Comparison of ENCODE assay signal across 8 mouse cellular contexts in genomic region chr14:19041984-19042760, GRCm38 (mm10).
A peak's percentile ranks its signal among the peaks of the same experiment; 100 is the strongest.
DNase-seq lines count a peak whose midpoint lies in the region; ATAC-seq lines count a peak whose summit lies in the region.

No protein-coding gene starts in this region.

- peak overlapping the region; percentile 79 for H3K4me2 ChIP-seq in forebrain, embryonic 13.5 days

- DNase-seq in WW6 (ENCODE audit: low read depth, low spot score) = peak; percentile 33
- peak; percentile 6 for DNase-seq in c-Kit-positive CD71-positive TER-119-positive erythroid progenitor cells, embryonic 14.5 days (ENCODE audit: low spot score)
- peak; percentile 72 for DNase-seq in hindbrain, embryonic 10.5 days (ENCODE audit: low spot score)
- DNase-seq in layer of hippocampus, postnatal 36 days = peak; percentile 35 to 41
- DNase-seq in lung, postnatal 14 days = peak; percentile 47
- DNase-seq in right cerebral cortex, adult 2 months (ENCODE audit: low spot score in 2 of 2) = peak; percentile 60 to 61

- H3K4me1 ChIP-seq in forebrain, embryonic 13.5 days = peaks cover 6% of the 10 kb centered on the region; the same call in 1 of the 2 replicates
- peaks cover 10% of the 10 kb centered on the region; the same call in 1 of the 2 replicates for H3K4me1 ChIP-seq in hindbrain, embryonic 10.5 days (replicated peaks)

- peak overlapping the region; percentile 49 for H3K4me3 ChIP-seq in forebrain, embryonic 13.5 days
- H3K4me3 ChIP-seq in hindbrain, embryonic 10.5 days = peak overlapping the region; percentile 58

- H3K27ac ChIP-seq in forebrain, embryonic 13.5 days = no peak overlapping the region
- no peak overlapping the region for H3K27ac ChIP-seq in hindbrain, embryonic 10.5 days

- peak overlapping the region; percentile 54 for H3K9ac ChIP-seq in forebrain, embryonic 13.5 days

- no peaks in the 10 kb centered on the region for H3K36me3 ChIP-seq in forebrain, embryonic 13.5 days (ENCODE audit: poor library complexity, severe bottlenecking)
- no peaks in the 10 kb centered on the region for H3K36me3 ChIP-seq in hindbrain, embryonic 10.5 days

- H3K9me3 ChIP-seq in forebrain, embryonic 13.5 days (replicated peaks) = no peaks in the 10 kb centered on the region
- H3K9me3 ChIP-seq in hindbrain, embryonic 10.5 days = peaks cover 6% of the 10 kb centered on the region; the same call in 1 of the 2 replicates

- H3K27me3 ChIP-seq in forebrain, embryonic 13.5 days = no peaks in the 10 kb centered on the region
- no peaks in the 10 kb centered on the region for H3K27me3 ChIP-seq in hindbrain, embryonic 10.5 days (ENCODE audit: insufficient read depth, poor library complexity, severe bottlenecking)

- peak; percentile 94 for ATAC-seq in forebrain, embryonic 13.5 days
- ATAC-seq in erythroblast, adult 5-6 weeks (replicated peaks; ENCODE audit: low FRiP score, poor library complexity, severe bottlenecking) = no peak

- WGBS in forebrain, embryonic 13.5 days = 2% methylated on average over 47 of the region's 49 CpGs
- WGBS in hindbrain, embryonic 10.5 days = 2% methylated on average over 49 of the region's 49 CpGs

Comparison
In these comparisons a context has a peak if more than half of its experiments do, and no peak if none do; other contexts are left out.
1. DNase-seq: peak in every context shown above with its lines; median percentile 72 in hindbrain, embryonic 10.5 days; 60 in right cerebral cortex, adult 2 months; 47 in lung, postnatal 14 days; 38 in layer of hippocampus, postnatal 36 days; 33 in WW6; 6 in c-Kit-positive CD71-positive TER-119-positive erythroid progenitor cells, embryonic 14.5 days.